In the genomic region with DNA sequence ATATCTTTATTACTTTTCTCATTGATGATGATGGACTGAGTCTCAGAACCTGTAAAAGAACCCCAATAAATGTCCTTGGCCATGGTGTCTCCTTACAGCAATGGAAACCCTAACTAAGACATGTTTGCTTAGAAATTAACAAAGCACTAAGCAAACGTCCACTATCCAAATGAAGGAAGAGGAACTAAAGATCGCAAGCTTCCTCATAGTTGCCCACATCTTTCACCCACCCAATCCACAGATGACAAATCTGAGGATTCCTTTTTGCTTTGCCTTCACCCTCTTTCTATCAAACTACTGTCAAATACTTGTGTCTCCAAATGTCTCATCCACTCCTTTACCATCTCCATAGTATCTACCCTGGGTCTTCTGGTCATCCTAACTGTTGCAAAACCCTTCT, we compare ENCODE assay signal across 15 mouse cellular contexts. TPM values are rescaled to one million over a fixed set of nuclear protein-coding genes. Genes with fewer than 3 reads are reported as not detected.
DNase-seq lines count a peak whose midpoint lies in the region; ATAC-seq and TF ChIP-seq lines count a peak whose summit lies in the region.
"Had no signal": no experiment of that assay in that cellular context is flagged by ENCODE, and none has a peak within 500 bp of the region (broad histone marks: within the 10 kb centered on the region; RNA-seq: fewer than 3 reads in every experiment).

No protein-coding gene starts in this region.

- peaks cover 19% of the 10 kb centered on the region for H3K36me3 ChIP-seq in erythroblast, embryonic 14.5 days (ENCODE audit: control insufficient read depth)
- H3K36me3 ChIP-seq in liver, adult 2 months (ENCODE audit: control insufficient read depth, insufficient read depth, low read length), result peaks cover 2% of the 10 kb centered on the region; the same call in 1 of the 2 replicates
- peaks cover 6% of the 10 kb centered on the region for H3K36me3 ChIP-seq in liver, embryonic 14.5 days (replicated peaks; ENCODE audit: control insufficient read depth, insufficient read depth, low read depth)
- no peaks in the 10 kb centered on the region for H3K36me3 ChIP-seq in hindbrain, embryonic 11.5 days (ENCODE audit: control insufficient read depth, insufficient read depth, low read length)

- no peak for ATAC-seq in erythroblast, adult 5-6 weeks (replicated peaks; ENCODE audit: low FRiP score, poor library complexity, severe bottlenecking)
- no peak for ATAC-seq in liver, embryonic 14.5 days (ENCODE audit: insufficient read depth)
- no peak for ATAC-seq in hindbrain, embryonic 11.5 days (ENCODE audit: low FRiP score)

- H3K4me2 ChIP-seq in liver, embryonic 14.5 days (ENCODE audit: low read depth), result peak overlapping the region; percentile 90
- no peak overlapping the region for H3K4me2 ChIP-seq in hindbrain, embryonic 11.5 days (replicated peaks; ENCODE audit: low read depth, low read length)

- TF ChIP-seq POLR2A in liver, adult 2 months (IDR thresholded peaks at IDR 0.05; ENCODE audit: extremely low read depth, insufficient read depth, low read length), result no peak

- WGBS in liver, adult 2 months, result 84% methylated on average over 2 of the region's 2 CpGs
- 36% methylated on average over 2 of the region's 2 CpGs for WGBS in liver, embryonic 14.5 days (ENCODE audit: insufficient replicate concordance)
- WGBS in hindbrain, embryonic 11.5 days, result 90% methylated on average over 2 of the region's 2 CpGs

- no peaks in the 10 kb centered on the region for H3K9me3 ChIP-seq in erythroblast, embryonic 14.5 days (ENCODE audit: control insufficient read depth, low read length)
- no peaks in the 10 kb centered on the region for H3K9me3 ChIP-seq in liver, embryonic 14.5 days (ENCODE audit: control insufficient read depth, low read length)
- no peaks in the 10 kb centered on the region for H3K9me3 ChIP-seq in hindbrain, embryonic 11.5 days (ENCODE audit: control insufficient read depth, low read length)
- H3K9me3 ChIP-seq: embryonic facial prominence, embryonic 13.5 days; hindbrain, embryonic 10.5 days; limb, embryonic 13.5 days; midbrain, embryonic 10.5 days had no signal

- no peak overlapping the region for H3K27ac ChIP-seq in liver, adult 2 months (replicated peaks; ENCODE audit: insufficient read depth, low read depth, low read length)
- no peak overlapping the region for H3K27ac ChIP-seq in liver, embryonic 14.5 days
- H3K27ac ChIP-seq in hindbrain, embryonic 11.5 days (ENCODE audit: low read depth, low read length), result no peak overlapping the region

- no peak for TF ChIP-seq CTCF in liver, adult 2 months (IDR thresholded peaks at IDR 0.05; ENCODE audit: low read depth, low read length)
- no peak for TF ChIP-seq CTCF in liver, embryonic 14.5 days (IDR thresholded peaks at IDR 0.05; ENCODE audit: low read depth)

- H3K9ac ChIP-seq in liver, adult 2 months (ENCODE audit: low read depth, low read length), result no peak overlapping the region
- H3K9ac ChIP-seq in liver, embryonic 14.5 days (replicated peaks), result no peak overlapping the region
- no peak overlapping the region for H3K9ac ChIP-seq in hindbrain, embryonic 11.5 days (ENCODE audit: low read depth, low read length)

- peak; percentile 5 for DNase-seq in liver, adult 2 months (ENCODE audit: extremely low read depth, low read depth, low spot score)
- no peak for DNase-seq in liver
- no peak for DNase-seq in liver, embryonic 14.5 days (ENCODE audit: low read depth in 3 of 3, low spot score in 3 of 3)
- no peak for DNase-seq in hindbrain, embryonic 11.5 days (ENCODE audit: low spot score)
- no peak for DNase-seq in thymus, postnatal 4 days
- DNase-seq in cerebellum, postnatal 10 days, result no peak
- DNase-seq: cerebellum, adult 11 months; lung, postnatal 10 days; thymus, adult 18-20 months had no signal

- peak overlapping the region; percentile 95 for H3K4me3 ChIP-seq in erythroblast, embryonic 14.5 days (replicated peaks)
- H3K4me3 ChIP-seq in liver, adult 2 months (ENCODE audit: insufficient read depth, low read depth, low read length), result no peak overlapping the region
- H3K4me3 ChIP-seq in liver, embryonic 14.5 days (ENCODE audit: insufficient read depth in 1 of 2, low read depth in 2 of 2, low read length in 2 of 2), result no peak overlapping the region
- H3K4me3 ChIP-seq in hindbrain, embryonic 11.5 days (ENCODE audit: low read depth, low read length), result no peak overlapping the region

- H3K79me2 ChIP-seq in liver, adult 2 months (ENCODE audit: control insufficient read depth, insufficient read depth, low read length), result 0 out of 2 replicates have a peak, but pooled peaks cover 5% of the 10 kb centered on the region

- TF ChIP-seq EP300 in liver, embryonic 14.5 days (IDR thresholded peaks at IDR 0.05; ENCODE audit: low read depth), result no peak

- peaks cover 39% of the 10 kb centered on the region for H3K27me3 ChIP-seq in erythroblast, embryonic 14.5 days (ENCODE audit: control insufficient read depth)
- no peaks in the 10 kb centered on the region for H3K27me3 ChIP-seq in liver, adult 2 months (ENCODE audit: control insufficient read depth, insufficient read depth, low read length)
- H3K27me3 ChIP-seq in liver, embryonic 14.5 days (ENCODE audit: control insufficient read depth, insufficient read depth, low read length), result peaks cover 8% of the 10 kb centered on the region
- no peaks in the 10 kb centered on the region for H3K27me3 ChIP-seq in hindbrain, embryonic 11.5 days (ENCODE audit: control insufficient read depth, insufficient read depth, low read length)

- H3K4me1 ChIP-seq in erythroblast, embryonic 14.5 days (ENCODE audit: control insufficient read depth), result peaks cover 33% of the 10 kb centered on the region
- H3K4me1 ChIP-seq in liver, adult 2 months (ENCODE audit: control insufficient read depth, insufficient read depth, low read length), result 0 out of 2 replicates have a peak, but pooled peaks cover 4% of the 10 kb centered on the region
- H3K4me1 ChIP-seq in liver, embryonic 14.5 days (replicated peaks; ENCODE audit: control insufficient read depth in 2 of 2, insufficient read depth in 2 of 2, low read length in 1 of 2), result peaks cover 6 to 8% of the 10 kb centered on the region in 2 experiments
- H3K4me1 ChIP-seq in hindbrain, embryonic 11.5 days (replicated peaks; ENCODE audit: control insufficient read depth, insufficient read depth, low read length), result no peaks in the 10 kb centered on the region

RNA-seq across cellular contexts. Expression of gene Ddx20, which starts 1.2 kb away (rescaled TPM):
- 0.23 and 0.36 TPM in 2 replicates for polyA plus RNA-seq in erythroblast, embryonic 14.5 days (2012)
- total RNA-seq in erythroblast, adult 5-6 weeks (2015; ENCODE audit: low replicate concordance), result 6.3 and 10.8 TPM in 2 replicates
- total RNA-seq in erythroblast, adult 5-6 weeks (2017; ENCODE audit: low replicate concordance), result 9.5 and 12.3 TPM in 2 replicates
- total RNA-seq in liver, adult 2 months (2014; rRNA removed), result 7.3 and 7.9 TPM in 2 replicates
- 6.9 and 7.4 TPM in 2 replicates for polyA plus RNA-seq in liver, adult 2 months (2012; rRNA removed)
- polyA plus RNA-seq in liver, embryonic 14.5 days (2012; rRNA removed), result 5.6 and 8.1 TPM in 2 replicates
- polyA plus RNA-seq in liver, embryonic 14.5 days (2014; fragmentation: Nextera tagmentation; extraction: Ambion mirVana), result 19.6 and 21.2 TPM in 2 replicates
- polyA plus RNA-seq in hindbrain, embryonic 11.5 days (2014; fragmentation: Nextera tagmentation; extraction: Ambion mirVana), result 40.7 and 45.6 TPM in 2 replicates

RNA-seq across cellular contexts. Expression of gene Inka2, which starts 15.9 kb away (rescaled TPM):
- 0.11 and 0.28 TPM in 2 replicates for polyA plus RNA-seq in erythroblast, embryonic 14.5 days (2012)
- 0.21 TPM in 1 of 2 replicates, not detected in the other for total RNA-seq in erythroblast, adult 5-6 weeks (2015; ENCODE audit: low replicate concordance)
- 0.28 TPM in 1 of 2 replicates, not detected in the other for total RNA-seq in erythroblast, adult 5-6 weeks (2017; ENCODE audit: low replicate concordance)
- total RNA-seq in liver, adult 2 months (2014; rRNA removed), result 0.09 and 0.13 TPM in 2 replicates
- 0.06 and 0.07 TPM in 2 replicates for polyA plus RNA-seq in liver, adult 2 months (2012; rRNA removed)
- 0.17 and 0.25 TPM in 2 replicates for polyA plus RNA-seq in liver, embryonic 14.5 days (2012; rRNA removed)
- 0.03 and 0.16 TPM in 2 replicates for polyA plus RNA-seq in liver, embryonic 14.5 days (2014; fragmentation: Nextera tagmentation; extraction: Ambion mirVana)
- 1.2 and 1.3 TPM in 2 replicates for polyA plus RNA-seq in hindbrain, embryonic 11.5 days (2014; fragmentation: Nextera tagmentation; extraction: Ambion mirVana)
